Mouse (Mus musculus): ENCODE measurements around the gene Pgc.

Gene Pgc

GRCm38 (mm10) chr17:47706196-47706595 lies 20.4 kb upstream of the Pgc start:
- intact Hi-C loops (cut with DNase I), result no loop called here

DNA sequence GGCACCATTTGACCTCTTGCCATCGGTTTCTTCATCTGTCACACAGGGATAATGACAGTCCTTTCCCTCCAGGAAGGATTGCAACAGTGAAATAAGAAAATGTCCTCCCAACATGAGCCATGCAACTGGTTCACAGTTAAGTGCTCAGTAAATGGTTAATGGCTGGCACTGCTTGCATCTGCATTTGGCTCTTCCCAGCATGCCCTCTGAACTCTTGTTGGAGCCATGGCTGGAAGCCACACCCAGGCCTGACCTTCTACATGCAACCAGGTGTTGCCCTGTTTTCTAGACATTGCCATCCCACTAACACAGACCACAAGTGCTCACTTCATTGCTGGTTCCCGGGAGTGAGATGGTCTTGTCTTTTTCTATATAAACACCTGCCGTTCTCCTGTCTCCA lies 18.7 kb upstream of the Pgc start:
- intact Hi-C loops (cut with DNase I), result no loop called here

- intact Hi-C loops (cut with DNase I), result no loop called here
Measured at GRCm38 (mm10) chr17:47708972-47709371, 17.7 kb upstream of the Pgc start.

DNA sequence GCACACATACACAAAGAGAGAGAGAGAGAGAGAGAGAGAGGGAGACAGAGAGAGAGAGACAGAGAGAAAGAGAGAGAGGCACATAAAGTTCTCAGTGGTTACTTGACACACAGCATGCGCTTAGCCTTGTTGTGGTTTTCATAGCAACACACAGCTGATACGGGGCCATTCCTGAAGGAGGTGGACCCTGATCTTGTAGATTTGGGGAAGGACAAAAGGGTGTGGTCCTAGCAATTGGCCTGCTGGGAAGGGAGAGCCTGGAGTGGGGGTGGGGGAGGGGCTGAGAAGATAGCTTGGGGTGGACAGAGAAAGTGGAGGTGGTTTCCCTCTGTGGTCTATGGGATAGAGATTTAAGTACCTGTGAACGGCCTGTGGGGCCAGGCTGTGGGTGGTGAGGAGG lies 16.6 kb upstream of the Pgc start:
- intact Hi-C loops (cut with DNase I), result no loop called here

- intact Hi-C loops (cut with DNase I), result no loop called here
Measured at GRCm38 (mm10) chr17:47711883-47712282, 14.8 kb upstream of the Pgc start.

DNA sequence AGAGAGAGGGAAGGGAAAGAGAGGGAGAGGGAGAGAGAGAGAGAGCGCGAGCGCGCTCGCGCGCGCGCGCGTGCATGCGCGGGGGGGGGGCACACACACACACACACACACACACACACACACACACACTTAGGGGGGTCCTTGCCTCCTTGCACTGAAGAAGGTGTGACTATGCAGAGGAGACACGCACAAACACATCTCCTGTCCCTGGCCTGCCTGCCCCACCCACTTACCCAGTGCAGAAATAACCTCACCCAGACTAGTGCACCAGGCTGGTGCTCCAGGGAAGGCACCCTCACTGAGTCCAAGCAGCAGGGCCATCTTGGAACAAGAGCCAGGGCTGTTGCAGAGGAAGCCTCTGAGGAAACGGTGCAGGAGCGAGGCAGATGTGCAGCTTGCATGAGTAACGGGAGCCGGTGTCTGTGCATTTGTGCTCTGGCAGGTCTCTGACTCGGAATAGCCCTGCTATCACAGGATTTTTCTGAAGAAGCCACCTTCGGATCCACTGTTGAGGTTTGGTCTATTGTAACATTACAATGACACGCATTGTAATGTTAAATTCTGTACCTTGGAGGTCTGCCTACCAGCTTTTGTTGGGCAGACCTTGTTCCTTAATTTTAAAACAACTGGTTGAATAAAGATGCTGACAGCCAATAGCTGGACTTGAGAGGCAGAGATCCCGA lies 13.6 kb upstream of the Pgc start:
- intact Hi-C loops (cut with DNase I), result no loop called here

DNA sequence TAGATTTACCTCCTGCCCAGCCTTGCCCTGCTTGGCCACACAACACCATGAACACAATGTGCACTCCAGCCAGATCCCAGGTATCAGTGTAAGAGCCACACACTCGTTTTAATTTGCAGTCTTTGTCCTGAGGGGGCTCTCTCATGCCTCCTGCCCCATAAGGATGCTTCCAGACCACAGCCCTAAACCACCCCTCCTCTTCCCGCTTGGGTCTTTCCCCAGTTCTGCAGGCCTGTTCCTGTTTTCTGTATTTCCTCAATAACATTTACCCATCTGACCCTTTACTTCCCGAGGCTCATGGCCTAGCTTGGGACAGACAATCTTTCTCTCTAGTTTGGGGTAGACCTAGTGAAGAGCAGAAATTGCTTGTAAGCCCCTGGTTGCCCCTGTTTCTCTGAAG lies 11.6 kb upstream of the Pgc start:
- intact Hi-C loops (cut with DNase I), result no loop called here

DNA sequence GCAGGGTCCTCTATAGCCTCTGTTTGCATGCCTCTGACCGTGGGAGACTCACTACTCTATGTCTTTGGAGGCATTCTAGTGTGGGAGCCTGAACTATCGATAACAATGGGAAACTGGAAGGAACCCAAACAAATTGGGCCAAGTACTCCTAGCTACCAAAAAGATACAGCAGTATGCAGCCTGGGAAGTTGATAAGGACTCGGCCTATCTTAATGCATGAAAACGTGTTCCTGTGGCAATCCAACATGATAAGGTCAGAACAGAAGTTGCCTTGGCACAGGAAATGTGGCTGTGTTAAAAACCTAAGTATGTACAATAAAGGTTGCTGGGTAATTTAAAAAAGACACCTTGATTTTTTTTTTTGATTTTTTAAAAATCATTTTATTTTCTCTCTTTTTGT lies 5.5 kb upstream of the Pgc start:
- intact Hi-C loops (cut with DNase I), result no loop called here

- intact Hi-C loops (cut with DNase I), result no loop called here
Measured at GRCm38 (mm10) chr17:47730633-47731575, 4.3 kb downstream of the Pgc start.

DNA sequence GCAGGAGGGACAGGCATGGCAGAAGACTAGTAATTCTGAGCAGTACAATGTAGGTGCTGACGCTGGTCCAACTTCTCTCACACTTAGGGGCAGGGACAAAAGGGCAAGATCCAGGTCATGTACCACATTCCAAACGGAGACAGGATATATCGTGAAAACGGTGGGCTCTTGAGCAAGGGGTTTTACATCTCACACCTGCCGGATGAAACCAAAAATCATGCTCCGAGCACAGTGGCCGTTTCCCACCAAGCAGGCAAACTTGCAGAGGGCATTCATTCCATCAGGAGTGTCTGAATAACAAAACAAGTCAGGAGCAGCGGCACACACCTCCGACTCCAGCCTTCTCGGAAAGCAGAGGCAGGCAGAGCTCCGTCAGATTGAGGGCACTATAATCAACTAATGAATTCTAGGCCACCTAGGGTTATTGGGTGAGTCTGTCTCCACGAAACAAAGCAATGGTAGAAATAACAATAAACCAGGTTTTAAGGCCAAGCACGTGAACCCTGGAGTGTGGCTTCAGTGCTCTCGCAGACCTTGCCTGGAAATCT lies 9.0 kb downstream of the Pgc start:
- intact Hi-C loops (cut with DNase I), result no loop called here

- intact Hi-C loops (cut with DNase I), result no loop called here
Measured at GRCm38 (mm10) chr17:47736856-47737255, 10.2 kb downstream of the Pgc start, which contains the start of gene Tfeb. Tfeb (plus strand) TSS chr17:47737030.

DNA sequence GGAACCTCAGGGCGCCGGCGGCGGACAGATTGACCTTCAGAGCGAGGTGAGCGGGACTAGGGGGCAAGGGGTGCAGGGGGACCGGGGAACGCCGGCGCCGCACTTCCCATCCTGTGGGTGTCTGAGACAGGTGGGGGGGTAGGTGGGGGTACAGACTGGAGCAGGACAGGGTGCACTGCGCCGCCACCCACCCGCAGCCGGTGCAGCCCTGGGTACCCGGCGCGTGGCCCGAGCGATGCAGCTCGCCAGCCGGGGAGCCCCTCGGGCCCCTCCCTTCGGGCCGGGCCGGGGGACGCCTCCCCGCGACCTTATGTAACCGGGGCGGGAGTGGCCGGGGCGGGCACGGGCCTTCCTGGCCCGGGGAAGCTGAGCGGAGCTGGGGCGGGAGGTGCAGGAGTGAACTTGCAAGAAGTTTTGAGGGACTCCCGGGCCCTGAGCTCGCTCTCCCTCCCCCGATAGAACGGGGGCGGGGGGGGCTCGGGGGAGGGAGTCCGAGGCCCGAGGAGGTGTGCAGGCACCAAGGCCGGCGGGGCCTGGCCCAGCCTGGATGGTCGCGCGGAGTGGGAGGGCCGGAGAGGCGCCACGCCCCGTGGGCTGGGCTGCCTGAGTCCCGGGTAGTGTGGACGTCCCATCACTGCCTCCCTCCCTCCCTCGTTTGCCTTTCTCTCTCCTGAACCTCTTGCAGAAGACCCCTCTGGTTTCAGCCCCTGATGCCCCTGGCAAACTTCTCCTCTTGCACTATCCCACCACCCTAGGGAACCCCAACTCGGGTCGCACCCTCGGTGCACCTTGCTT lies 10.8 kb downstream of the Pgc start:
- intact Hi-C loops (cut with DNase I), result no loop called here

DNA sequence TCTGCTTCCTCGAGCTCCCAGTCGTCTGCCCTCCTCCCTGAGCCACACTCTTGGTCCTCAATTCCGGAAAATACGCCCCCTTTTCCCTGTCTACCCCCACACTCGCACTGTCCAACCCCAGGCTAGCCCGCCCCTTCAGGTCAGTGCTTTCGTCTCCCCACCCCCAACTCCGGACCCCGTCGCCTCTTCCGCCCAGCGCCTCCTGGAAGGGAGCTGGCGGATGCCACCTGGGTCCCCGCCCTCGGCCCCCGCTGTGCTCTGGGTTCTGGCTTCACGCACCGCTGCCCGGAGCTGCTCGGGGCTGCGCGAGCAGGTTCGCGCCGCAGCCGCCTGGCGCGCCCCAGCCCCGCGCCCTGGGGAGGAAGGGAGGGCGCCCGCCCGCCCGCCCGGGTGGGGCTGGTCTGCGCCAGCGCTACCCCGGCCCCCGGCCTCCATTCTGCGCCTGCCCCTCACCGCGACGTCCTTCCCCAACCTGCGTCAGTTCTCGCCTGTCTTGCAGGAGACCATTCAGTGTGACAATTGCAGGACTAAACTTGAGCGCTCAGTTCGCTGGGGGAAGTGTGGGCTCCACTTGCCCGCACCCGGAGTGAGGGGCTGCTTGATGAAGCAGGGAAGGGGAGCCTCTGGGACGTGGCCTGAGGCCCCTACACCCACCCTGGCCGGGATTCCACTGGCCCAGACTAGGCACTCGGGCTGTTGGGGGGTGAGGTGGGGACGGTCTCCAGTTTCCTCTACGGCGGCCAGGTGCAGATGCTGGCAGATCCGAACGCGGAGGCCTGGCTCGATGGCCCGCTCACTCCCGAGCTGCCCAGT lies 11.6 kb downstream of the Pgc start:
- intact Hi-C loops (cut with DNase I), result no loop called here

GRCm38 (mm10) chr17:47738879-47739798 lies 12.5 kb downstream of the Pgc start:
- intact Hi-C loops (cut with DNase I), result no loop called here

DNA sequence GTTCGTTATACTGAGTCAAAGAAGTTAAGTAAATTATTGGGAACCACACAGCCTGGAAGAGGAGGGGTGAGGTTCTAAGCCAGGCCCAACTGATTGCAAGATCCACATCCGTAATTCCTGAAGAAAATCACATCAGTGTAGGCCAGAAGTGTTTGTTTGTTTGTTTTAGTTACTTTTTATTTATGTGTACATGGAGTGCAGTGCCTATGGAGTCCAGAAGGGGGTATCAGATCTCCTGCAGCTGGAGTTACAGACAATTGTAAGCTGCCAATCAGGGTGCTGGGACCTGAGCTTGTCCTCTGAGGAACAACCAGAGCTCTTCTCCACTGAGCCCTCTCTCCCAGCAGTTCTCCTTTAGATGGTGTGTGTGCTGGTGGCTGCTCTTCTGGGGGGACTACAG lies 13.5 kb downstream of the Pgc start:
- intact Hi-C loops (cut with DNase I), result no loop called here

DNA sequence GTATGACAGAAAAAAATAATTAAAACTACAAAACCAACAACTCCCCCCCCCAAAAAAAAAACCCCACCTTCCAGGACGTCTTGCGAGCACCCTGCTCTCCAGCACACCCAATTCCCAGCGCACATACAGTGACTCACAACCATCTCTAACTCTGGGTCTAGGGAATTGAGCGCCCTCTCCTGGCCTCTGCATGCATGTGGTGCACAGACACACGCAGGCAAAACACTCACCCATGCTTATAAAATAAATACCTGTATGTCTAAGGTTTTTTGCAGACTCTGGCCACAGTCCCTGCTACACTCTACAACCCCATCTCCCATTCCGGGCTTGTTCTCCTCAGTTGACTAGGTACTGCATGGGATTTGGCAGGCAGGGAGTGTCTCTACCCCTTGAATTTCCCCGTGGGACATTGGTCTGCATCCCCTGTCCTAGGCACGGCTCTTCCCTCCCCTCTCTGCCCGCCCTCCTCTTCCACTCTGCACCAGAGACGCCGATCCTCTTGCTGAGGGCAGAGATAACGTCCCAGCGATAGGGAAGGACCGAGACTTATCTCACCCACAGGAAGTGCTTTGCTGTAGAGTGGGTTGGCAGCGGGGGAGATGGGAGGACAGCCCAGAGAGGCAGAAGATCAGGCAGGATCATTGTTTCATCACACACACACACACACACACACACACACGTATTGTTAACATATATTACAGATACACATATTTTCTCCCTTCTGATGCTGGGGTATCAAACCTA lies 16.5 kb downstream of the Pgc start:
- intact Hi-C loops (cut with DNase I), result no loop called here

DNA sequence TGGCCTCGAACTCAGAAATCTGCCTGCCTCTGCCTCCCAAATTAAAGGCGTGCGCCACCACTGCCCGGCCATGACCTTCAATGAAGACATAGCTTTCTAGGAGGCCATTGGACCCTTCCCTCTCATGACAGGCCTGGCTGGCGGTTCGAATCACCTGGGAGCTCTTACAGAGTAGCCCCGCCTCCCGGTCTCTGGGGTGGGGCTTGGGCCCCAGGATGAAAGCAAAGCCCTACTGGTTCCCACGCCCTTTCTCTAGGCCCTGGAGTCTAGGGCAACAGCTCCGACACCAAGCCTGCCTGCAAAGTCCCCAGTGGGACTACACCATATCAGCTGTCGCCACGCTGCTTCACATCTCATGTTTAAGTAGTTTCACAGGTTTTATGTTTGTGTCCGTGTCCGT lies 17.4 kb downstream of the Pgc start:
- intact Hi-C loops (cut with DNase I), result no loop called here

GRCm38 (mm10) chr17:47744746-47745368 lies 18.2 kb downstream of the Pgc start:
- intact Hi-C loops (cut with DNase I), result no loop called here
